Mouse (Mus musculus): ENCODE measurements around the gene Ttc30a2.

DNA sequence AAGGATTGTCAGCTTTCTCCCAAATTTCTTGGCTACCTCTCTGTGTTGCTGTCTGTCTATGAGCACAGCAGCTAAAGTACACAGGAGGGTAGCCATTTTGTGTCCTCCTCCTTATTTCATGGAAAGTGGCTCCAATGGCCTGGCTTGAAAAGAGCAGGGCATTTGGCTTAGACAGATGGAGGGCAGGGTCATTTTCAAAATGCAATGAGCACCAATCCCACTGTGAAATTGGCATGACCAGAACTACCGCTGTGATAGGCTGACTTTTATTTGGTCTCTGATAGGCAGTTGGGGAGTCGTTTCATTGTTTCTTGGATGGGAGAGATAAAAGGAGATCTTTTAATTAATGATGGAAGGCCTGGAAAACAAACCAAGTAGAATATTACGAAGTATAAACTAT lies 5.9 kb upstream of the Ttc30a2 start:
- TF ChIP-seq CTCF (IDR thresholded peaks at IDR 0.05; ENCODE audit: extremely low read depth, insufficient read length, insufficient replicate concordance, low read depth, low read length) (no peak), POLR2A (IDR thresholded peaks at IDR 0.05; ENCODE audit: low read depth, low read length) (no peak)

Data from small intestine, adult 2 months (tissue).